Mouse (Mus musculus) neutrophil, adult 5-6 weeks (primary cell): ENCODE measurements around the gene Map3k11. TPM values are rescaled to one million over a fixed set of nuclear protein-coding genes. Genes with fewer than 3 reads are reported as not detected.

Experiments used
- ATAC-seq: fragments of 151-379, 151-347 bp; 2 replicates; pipeline ENCODE4 v1.8.0; 2017; ENCODE audit warnings: mild to moderate bottlenecking, moderate TSS enrichment; ENCODE audit not compliant: insufficient number of reproducible peaks, poor library complexity, low FRiP score, severe bottlenecking; ENCODE audit errors: extremely low read depth
- total RNA-seq: library from RNA; stranded (forward); fragments of 200-1000 nt; gene quantifications from 2 replicates; pipeline ENCODE4 v1.2.3, GENCODE M21; 2017

Gene Map3k11
- 64.1 and 65.3 TPM in 2 replicates for total RNA-seq

- ATAC-seq: peak; percentile 71
Observed at GRCm38 (mm10) chr19:5688200-5689087, at the start of gene Map3k11, which contains the start of gene Pcnx3. Gene Map3k11 (plus strand): TSS chr19:5688742. Gene Pcnx3 (minus strand): TSS chr19:5688908.

DNA sequence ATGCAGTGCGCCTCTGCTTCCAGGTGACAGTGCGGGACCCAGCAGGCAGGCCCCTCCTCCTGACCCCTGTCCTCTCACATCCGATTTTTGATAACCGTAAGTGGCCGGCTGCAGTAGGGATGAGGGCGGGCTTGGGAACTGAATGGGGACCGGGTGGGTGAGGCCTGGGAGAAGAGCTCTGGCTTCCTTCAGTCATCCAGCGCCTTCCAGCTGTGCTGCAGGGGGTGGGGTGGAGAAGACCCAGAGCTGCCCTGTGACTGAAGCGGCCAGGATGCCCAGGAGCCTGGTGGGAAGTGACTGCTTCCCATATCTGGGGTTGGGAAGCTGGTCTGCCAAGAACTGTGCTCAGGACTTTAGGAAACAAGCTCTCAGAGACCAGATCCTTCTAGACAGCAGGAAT lies 48.2 kb upstream of the Map3k11 start:
- no peak for ATAC-seq

DNA sequence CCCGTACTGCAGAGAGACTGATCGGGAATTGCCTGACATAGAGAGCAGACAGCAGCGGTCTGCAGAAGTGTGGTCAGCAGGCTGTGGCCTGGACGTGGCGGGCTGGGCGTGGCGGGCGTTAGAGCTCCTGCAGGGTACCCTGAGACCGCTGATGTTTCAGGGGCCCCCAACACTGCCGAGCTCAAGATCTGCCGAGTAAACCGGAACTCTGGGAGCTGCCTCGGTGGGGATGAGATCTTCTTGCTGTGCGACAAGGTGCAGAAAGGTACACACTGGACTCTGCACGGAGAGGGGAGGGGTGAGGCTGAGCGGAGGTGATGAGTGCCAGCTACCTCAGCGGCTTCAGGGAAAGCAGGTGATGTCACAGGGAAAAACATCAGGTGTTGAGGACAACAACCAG lies 47.5 kb upstream of the Map3k11 start:
- no peak for ATAC-seq

- no peak for ATAC-seq
Observed at GRCm38 (mm10) chr19:5641641-5642040, 46.9 kb upstream of the Map3k11 start.

DNA sequence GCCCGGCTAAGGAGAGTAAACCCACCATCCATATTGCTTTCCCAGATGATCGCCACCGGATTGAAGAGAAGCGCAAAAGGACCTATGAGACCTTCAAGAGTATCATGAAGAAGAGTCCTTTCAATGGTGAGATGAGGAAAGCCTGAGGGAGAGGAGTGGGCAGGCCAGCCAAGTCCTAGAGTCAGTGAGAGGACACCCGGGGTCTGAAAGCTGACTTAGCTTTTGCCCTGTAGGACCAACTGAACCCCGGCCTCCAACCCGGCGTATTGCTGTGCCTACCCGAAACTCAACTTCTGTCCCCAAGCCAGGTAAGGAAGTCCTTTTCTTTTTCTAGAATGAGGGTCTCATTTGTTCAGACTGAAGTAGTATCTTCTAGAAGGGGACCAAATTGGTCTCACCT lies 43.3 kb upstream of the Map3k11 start:
- ATAC-seq: no peak

DNA sequence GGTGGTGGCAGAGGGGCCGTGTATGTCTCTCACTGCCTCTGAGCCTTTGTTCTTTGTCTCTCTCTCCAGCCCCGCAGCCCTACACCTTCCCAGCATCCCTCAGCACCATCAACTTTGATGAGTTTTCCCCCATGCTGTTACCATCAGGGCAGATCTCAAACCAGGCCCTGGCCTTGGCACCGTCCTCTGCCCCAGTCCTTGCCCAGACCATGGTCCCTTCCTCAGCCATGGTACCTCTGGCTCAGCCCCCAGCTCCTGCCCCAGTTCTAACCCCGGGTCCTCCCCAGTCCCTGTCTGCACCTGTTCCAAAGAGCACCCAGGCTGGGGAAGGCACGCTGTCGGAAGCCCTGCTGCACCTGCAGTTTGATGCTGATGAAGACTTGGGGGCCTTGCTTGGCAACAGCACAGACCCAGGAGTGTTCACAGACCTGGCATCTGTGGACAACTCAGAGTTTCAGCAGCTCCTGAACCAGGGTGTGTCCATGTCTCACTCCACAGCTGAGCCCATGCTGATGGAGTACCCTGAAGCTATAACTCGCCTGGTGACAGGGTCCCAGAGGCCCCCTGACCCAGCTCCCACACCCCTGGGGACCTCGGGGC lies 41.7 kb upstream of the Map3k11 start:
- ATAC-seq: no peak

DNA sequence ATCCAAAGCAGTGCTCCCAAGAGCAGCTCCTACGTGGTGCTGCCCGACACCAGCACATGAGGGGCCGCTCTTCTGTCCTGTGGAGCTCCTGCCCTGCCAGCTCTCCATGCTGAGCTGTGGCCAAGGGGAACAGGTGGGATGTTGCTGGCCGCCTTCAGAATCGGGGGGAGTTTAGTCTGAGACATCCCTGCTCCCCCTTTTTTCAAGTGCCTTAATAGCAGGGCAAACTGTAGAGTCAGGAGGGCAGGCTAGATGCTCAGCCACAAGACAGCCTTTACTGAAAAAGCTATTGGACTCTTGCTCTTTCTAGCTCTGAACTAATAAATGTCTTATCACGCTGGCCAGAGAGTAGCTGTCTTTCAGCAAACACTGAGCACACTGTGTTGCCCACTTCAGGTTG lies 40.8 kb upstream of the Map3k11 start:
- ATAC-seq: no peak

GRCm38 (mm10) chr19:5648401-5649297 lies 39.9 kb upstream of the Map3k11 start:
- peak; percentile 81 for ATAC-seq

GRCm38 (mm10) chr19:5649298-5649741 lies 39.2 kb upstream of the Map3k11 start:
- ATAC-seq: peak; percentile 34; the same call in 1 of the 2 replicates

GRCm38 (mm10) chr19:5651502-5652274 lies 36.9 kb upstream of the Map3k11 start:
- ATAC-seq: no peak

DNA sequence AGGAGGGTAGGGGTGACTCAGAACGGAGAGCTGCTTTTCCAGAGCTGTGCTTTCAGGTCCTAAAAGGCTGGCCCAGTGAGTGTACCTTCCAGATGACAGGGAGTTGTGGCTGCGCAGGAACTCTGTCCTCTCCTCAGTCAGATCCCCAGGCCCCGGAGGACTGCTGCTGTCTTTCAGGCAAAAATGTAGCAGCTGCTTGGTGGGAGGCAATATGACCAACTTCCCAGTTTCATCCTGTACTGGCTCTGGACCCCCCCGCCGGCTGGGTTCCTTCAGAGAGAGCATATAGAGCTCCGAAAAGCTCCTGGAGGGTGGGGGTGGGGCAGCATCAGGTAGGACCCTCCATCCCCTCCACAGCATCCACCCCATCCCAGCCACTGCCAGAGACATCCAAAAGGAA lies 36.0 kb upstream of the Map3k11 start:
- ATAC-seq: no peak

DNA sequence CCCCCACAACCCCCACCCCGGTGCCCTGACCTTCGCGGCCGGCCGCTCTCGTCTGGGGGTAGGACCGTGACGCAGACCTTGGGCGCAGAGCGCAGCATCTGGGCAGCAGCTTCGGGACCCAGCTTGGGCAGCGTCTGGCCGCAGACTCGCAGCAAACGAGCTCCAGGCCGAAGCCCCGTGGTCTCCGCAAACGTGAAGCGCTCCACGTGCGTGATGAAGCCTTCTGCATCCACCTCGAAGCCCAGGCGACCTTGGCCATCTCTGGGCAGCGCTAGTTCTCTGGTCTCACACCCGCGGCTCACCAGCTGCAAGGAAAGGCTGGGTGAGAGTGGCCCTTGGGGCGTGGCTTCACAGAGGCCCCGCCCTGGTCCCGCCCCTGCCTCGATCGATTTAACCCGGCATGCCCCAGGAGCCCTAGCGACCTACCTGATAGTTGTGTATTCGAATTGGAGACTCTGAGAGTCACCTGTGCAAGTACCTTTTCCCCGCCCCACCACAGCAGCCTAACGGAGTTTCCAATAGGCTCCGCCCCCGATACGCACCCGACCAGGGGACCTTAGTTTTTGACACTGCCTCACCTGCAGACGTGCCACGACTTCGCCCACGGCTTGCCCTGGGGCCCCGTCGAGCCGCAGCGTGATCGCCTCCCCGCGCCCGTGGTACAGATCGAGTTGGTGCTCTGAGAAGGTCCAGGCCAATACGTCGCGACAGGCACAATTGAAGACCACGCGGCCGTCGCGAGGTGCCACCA lies 34.4 kb upstream of the Map3k11 start:
- ATAC-seq: no peak

GRCm38 (mm10) chr19:5654720-5655298 lies 33.7 kb upstream of the Map3k11 start:
- ATAC-seq: no peak

GRCm38 (mm10) chr19:5660942-5661751 lies 27.4 kb upstream of the Map3k11 start:
- ATAC-seq: peak; percentile 38

DNA sequence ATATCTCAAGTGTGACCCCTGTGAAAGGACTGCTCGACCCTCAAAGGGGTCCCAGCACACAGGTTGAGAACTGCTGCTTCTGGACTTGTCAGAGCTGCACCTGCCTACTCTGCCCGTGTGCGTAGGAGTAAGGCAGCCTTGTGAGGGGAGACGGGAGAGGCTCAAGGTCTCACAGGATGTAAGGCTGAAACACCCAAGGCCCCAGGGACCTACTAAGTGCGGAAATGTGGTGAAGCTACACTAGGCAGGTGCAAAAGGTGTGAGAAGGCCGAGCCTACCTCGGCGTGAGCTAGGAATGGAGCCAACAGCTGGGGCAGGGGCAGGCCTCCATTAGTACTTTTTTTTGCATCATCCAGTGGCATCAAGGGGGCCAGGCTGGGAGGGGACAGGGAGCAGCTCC lies 26.2 kb upstream of the Map3k11 start:
- peak; percentile 52 for ATAC-seq

GRCm38 (mm10) chr19:5662981-5663913 lies 25.3 kb upstream of the Map3k11 start, which contains the start of gene Sipa1:
Gene Sipa1 (minus strand): TSS chr19:5663707.
- ATAC-seq: peak; percentile 65
